Mouse (Mus musculus): ENCODE data around the gene Fam57a. TPM values are rescaled to one million over a fixed set of nuclear protein-coding genes. Genes with fewer than 3 reads are reported as not detected.

The Fam57a gene
- polyA plus RNA-seq, 1 experiment from 2014 or later = 24.0 TPM

DNA sequence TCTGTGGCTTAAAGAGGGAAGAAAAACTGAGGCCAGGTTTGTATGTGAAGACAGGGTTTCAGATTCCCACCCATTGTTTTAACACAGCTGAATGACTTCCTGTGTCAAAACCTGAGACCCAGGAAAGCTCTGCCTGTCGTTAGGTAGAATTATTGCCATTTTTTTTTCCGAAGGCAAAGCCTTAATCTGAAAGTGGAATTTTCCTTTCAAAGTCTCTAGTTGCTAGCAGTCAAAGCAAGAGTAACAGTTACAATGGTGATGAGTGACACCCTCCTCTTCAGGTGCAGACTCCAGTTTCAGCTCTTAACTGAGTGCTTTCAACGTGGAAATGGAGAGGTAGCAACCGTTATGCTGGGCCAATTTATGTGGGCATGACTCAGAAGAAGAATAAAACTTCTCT, 28.5 kb upstream of the Fam57a start:
- Histone ChIP-seq H3K27me3 (ENCODE audit: control insufficient read depth, insufficient read depth, low read length) (no peaks in the 10 kb centered on the region), H3K4me1 (ENCODE audit: control insufficient read depth, insufficient read depth, low read length) (peaks cover 20% of the 10 kb centered on the region), H3K27ac (ENCODE audit: low read length) (peak overlapping the region; percentile 25; the same call in 1 of the 2 replicates), H3K9me3 (replicated peaks; ENCODE audit: control insufficient read depth, low read length) (no peaks in the 10 kb centered on the region), H3K4me3 (ENCODE audit: low read length) (no peak overlapping the region), H3K36me3 (ENCODE audit: control insufficient read depth, insufficient read depth) (peaks cover 6% of the 10 kb centered on the region), H3K9ac (ENCODE audit: low read length) (no peak overlapping the region), H3K4me2 (ENCODE audit: low read depth, low read length) (no peak overlapping the region)
- ATAC-seq (replicated peaks; ENCODE audit: extremely low read depth, insufficient read depth, low FRiP score) = no peak
- 52% methylated on average over 4 of the region's 4 CpGs for WGBS

GRCm38 (mm10) chr11:76153236-76153951, 26.1 kb upstream of the Fam57a start:
- peaks cover 6% of the 10 kb centered on the region for H3K4me1 ChIP-seq (ENCODE audit: control insufficient read depth, insufficient read depth, low read length)
- no peak overlapping the region for H3K4me2 ChIP-seq (ENCODE audit: low read depth, low read length)
- no peaks in the 10 kb centered on the region for H3K27me3 ChIP-seq (ENCODE audit: control insufficient read depth, insufficient read depth, low read length)
- ATAC-seq (replicated peaks; ENCODE audit: extremely low read depth, insufficient read depth, low FRiP score) = no peak
- 83% methylated on average over 5 of the region's 5 CpGs for WGBS
- H3K27ac ChIP-seq (ENCODE audit: low read length) = no peak overlapping the region
- H3K9me3 ChIP-seq (replicated peaks; ENCODE audit: control insufficient read depth, low read length) = no peaks in the 10 kb centered on the region
- H3K4me3 ChIP-seq (ENCODE audit: low read length) = no peak overlapping the region
- H3K36me3 ChIP-seq (ENCODE audit: control insufficient read depth, insufficient read depth) = peaks cover 6% of the 10 kb centered on the region
- H3K9ac ChIP-seq (ENCODE audit: low read length) = no peak overlapping the region

DNA sequence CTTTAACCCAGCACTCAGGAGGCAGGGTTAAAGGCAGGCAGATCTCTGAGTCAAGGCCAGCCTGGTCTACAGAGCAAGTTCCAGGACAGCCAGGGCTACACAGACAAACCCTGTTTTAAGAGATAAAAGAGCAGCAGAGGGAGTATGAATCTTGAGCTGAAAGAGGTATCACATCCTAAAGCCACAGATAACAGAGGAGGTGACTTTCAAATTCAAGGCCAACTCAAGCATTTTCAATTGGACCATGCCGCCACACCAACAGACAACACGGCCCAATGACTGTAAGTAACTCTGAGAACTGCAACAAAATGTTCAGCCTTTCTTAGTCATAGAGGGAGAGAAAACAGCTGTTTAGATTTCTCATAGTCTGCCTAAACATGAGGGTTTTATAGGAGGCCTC, 25.3 kb upstream of the Fam57a start:
- no peaks in the 10 kb centered on the region for H3K4me1 ChIP-seq (ENCODE audit: control insufficient read depth, insufficient read depth, low read length)
- no peak overlapping the region for H3K27ac ChIP-seq (ENCODE audit: low read length)
- no peak overlapping the region for H3K4me2 ChIP-seq (ENCODE audit: low read depth, low read length)
- H3K4me3 ChIP-seq (ENCODE audit: low read length) = no peak overlapping the region
- no peak for ATAC-seq (replicated peaks; ENCODE audit: extremely low read depth, insufficient read depth, low FRiP score)
- WGBS = 89% methylated on average over 2 of the region's 2 CpGs
- H3K36me3 ChIP-seq (ENCODE audit: control insufficient read depth, insufficient read depth) = peaks cover 6% of the 10 kb centered on the region
- H3K9ac ChIP-seq (ENCODE audit: low read length) = no peak overlapping the region
- H3K9me3 ChIP-seq (replicated peaks; ENCODE audit: control insufficient read depth, low read length) = no peaks in the 10 kb centered on the region
- H3K27me3 ChIP-seq (ENCODE audit: control insufficient read depth, insufficient read depth, low read length) = no peaks in the 10 kb centered on the region

- H3K27me3 ChIP-seq (ENCODE audit: control insufficient read depth, insufficient read depth, low read length) = no peaks in the 10 kb centered on the region
- no peak for ATAC-seq (replicated peaks; ENCODE audit: extremely low read depth, insufficient read depth, low FRiP score)
- H3K9ac ChIP-seq (ENCODE audit: low read length) = no peak overlapping the region
- H3K4me3 ChIP-seq (ENCODE audit: low read length) = no peak overlapping the region
- 83% methylated on average over 2 of the region's 2 CpGs for WGBS
- H3K4me2 ChIP-seq (ENCODE audit: low read depth, low read length) = no peak overlapping the region
- peaks cover 6% of the 10 kb centered on the region for H3K36me3 ChIP-seq (ENCODE audit: control insufficient read depth, insufficient read depth)
- no peaks in the 10 kb centered on the region for H3K9me3 ChIP-seq (replicated peaks; ENCODE audit: control insufficient read depth, low read length)
- no peak overlapping the region for H3K27ac ChIP-seq (ENCODE audit: low read length)
- H3K4me1 ChIP-seq (ENCODE audit: control insufficient read depth, insufficient read depth, low read length) = no peaks in the 10 kb centered on the region
Measured at GRCm38 (mm10) chr11:76154861-76155260, 24.6 kb upstream of the Fam57a start.

DNA sequence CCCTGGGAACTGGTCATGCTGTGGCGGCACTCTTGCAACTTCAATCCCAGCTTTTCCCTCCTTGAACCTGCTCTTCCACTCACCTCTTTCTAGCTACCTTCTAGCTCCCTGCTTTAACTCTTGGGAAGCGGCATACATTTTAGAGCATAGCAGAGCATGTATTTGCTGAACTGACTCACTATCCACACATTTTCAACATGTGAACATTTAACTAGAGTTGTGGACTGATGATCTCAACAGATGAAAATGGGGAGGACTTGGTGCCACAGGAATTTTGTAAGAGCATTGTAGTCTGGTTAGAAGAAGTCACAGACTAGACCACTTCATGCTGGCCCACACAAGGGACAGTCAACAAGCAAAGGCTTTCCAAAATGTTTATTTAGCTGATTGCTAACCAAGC, 21.1 kb upstream of the Fam57a start:
- no peaks in the 10 kb centered on the region for H3K4me1 ChIP-seq (ENCODE audit: control insufficient read depth, insufficient read depth, low read length)
- WGBS = 90% methylated on average over 2 of the region's 2 CpGs

DNA sequence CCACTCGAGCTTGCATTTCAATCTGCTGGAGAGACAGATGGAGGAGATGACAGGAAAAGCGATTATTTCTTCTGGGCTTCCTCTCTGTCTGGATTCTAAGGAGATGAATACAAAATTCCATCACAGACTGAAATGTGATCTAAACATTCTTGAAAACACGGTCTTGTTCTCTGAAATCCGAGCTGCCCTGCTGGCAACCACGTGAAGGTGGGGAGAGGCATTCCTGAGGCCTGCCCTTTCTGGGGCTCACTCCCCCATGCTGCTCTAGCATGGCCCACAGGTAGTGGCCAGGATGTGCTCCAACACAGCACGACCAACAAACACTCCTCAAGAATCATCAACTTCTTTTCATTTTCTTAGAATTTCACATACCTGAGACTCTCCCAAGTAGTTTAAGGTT, 19.2 kb upstream of the Fam57a start:
- no peak overlapping the region for H3K27ac ChIP-seq (ENCODE audit: low read length)
- no peak overlapping the region for H3K4me2 ChIP-seq (ENCODE audit: low read depth, low read length)
- H3K4me3 ChIP-seq (ENCODE audit: low read length) = no peak overlapping the region
- H3K9ac ChIP-seq (ENCODE audit: low read length) = no peak overlapping the region
- H3K4me1 ChIP-seq (ENCODE audit: control insufficient read depth, insufficient read depth, low read length) = no peaks in the 10 kb centered on the region
- no peaks in the 10 kb centered on the region for H3K27me3 ChIP-seq (ENCODE audit: control insufficient read depth, insufficient read depth, low read length)
- 40% methylated on average over 6 of the region's 6 CpGs for WGBS
- peaks cover 10% of the 10 kb centered on the region; the same call in 1 of the 2 replicates for H3K36me3 ChIP-seq (ENCODE audit: control insufficient read depth, insufficient read depth)
- ATAC-seq (replicated peaks; ENCODE audit: extremely low read depth, insufficient read depth, low FRiP score) = no peak
- no peaks in the 10 kb centered on the region for H3K9me3 ChIP-seq (replicated peaks; ENCODE audit: control insufficient read depth, low read length)

More for the DNA sequence above, 21.1 kb upstream of the Fam57a start:
- Histone ChIP-seq H3K27ac (ENCODE audit: low read length) (no peak overlapping the region), H3K36me3 (ENCODE audit: control insufficient read depth, insufficient read depth) (peaks cover 16% of the 10 kb centered on the region), H3K9ac (ENCODE audit: low read length) (no peak overlapping the region), H3K9me3 (replicated peaks; ENCODE audit: control insufficient read depth, low read length) (no peaks in the 10 kb centered on the region), H3K4me3 (ENCODE audit: low read length) (no peak overlapping the region), H3K27me3 (ENCODE audit: control insufficient read depth, insufficient read depth, low read length) (no peaks in the 10 kb centered on the region), H3K4me2 (ENCODE audit: low read depth, low read length) (no peak overlapping the region)
- ATAC-seq (replicated peaks; ENCODE audit: extremely low read depth, insufficient read depth, low FRiP score) = no peak

GRCm38 (mm10) chr11:76166657-76167056, 12.8 kb upstream of the Fam57a start:
- no peaks in the 10 kb centered on the region for H3K27me3 ChIP-seq (ENCODE audit: control insufficient read depth, insufficient read depth, low read length)
- H3K9ac ChIP-seq (ENCODE audit: low read length) = no peak overlapping the region
- H3K27ac ChIP-seq (ENCODE audit: low read length) = no peak overlapping the region
- no peaks in the 10 kb centered on the region for H3K9me3 ChIP-seq (replicated peaks; ENCODE audit: control insufficient read depth, low read length)
- 0 out of 2 replicates have a peak, but pooled peaks cover 8% of the 10 kb centered on the region for H3K36me3 ChIP-seq (ENCODE audit: control insufficient read depth, insufficient read depth)
- peaks cover 2% of the 10 kb centered on the region; the same call in 1 of the 2 replicates for H3K4me1 ChIP-seq (ENCODE audit: control insufficient read depth, insufficient read depth, low read length)
- H3K4me2 ChIP-seq (ENCODE audit: low read depth, low read length) = no peak overlapping the region
- H3K4me3 ChIP-seq (ENCODE audit: low read length) = no peak overlapping the region
- 92% methylated on average over 4 of the region's 4 CpGs for WGBS
- ATAC-seq (replicated peaks; ENCODE audit: extremely low read depth, insufficient read depth, low FRiP score) = no peak

- 27% methylated on average over 5 of the region's 5 CpGs for WGBS
Measured at GRCm38 (mm10) chr11:76167079-76167765, 12.2 kb upstream of the Fam57a start.

DNA sequence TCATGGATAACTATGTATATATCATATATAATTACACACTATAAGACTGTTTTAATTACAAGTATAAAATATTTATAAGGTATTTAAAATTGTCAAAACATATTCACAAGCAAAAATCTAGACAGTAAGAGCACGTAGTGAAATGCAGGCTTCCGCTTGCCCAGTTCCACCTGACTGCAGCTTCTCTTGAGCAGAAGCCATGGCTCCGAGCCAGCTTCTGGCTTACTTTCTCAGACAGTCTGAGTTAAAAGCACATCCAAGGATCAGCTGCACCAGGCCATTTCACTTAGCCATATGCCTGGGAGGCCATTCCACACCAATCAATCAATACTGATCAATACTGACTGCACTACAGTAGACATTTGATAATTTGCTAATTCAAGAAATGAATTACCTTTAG, 10.5 kb upstream of the Fam57a start:
- no peak overlapping the region for H3K9ac ChIP-seq (ENCODE audit: low read length)
- no peak overlapping the region for H3K4me2 ChIP-seq (ENCODE audit: low read depth, low read length)
- no peak for ATAC-seq (replicated peaks; ENCODE audit: extremely low read depth, insufficient read depth, low FRiP score)
- WGBS = 70% methylated on average over 3 of the region's 3 CpGs
- no peaks in the 10 kb centered on the region for H3K27me3 ChIP-seq (ENCODE audit: control insufficient read depth, insufficient read depth, low read length)
- no peak overlapping the region for H3K4me3 ChIP-seq (ENCODE audit: low read length)
- H3K9me3 ChIP-seq (replicated peaks; ENCODE audit: control insufficient read depth, low read length) = no peaks in the 10 kb centered on the region
- H3K4me1 ChIP-seq (ENCODE audit: control insufficient read depth, insufficient read depth, low read length) = peaks cover 2% of the 10 kb centered on the region; the same call in 1 of the 2 replicates
- H3K36me3 ChIP-seq (ENCODE audit: control insufficient read depth, insufficient read depth) = no peaks in the 10 kb centered on the region; the same call in 1 of the 2 replicates
- H3K27ac ChIP-seq (ENCODE audit: low read length) = no peak overlapping the region

More at GRCm38 (mm10) chr11:76167079-76167765, 12.2 kb upstream of the Fam57a start:
- Histone ChIP-seq H3K4me2 (ENCODE audit: low read depth, low read length) (no peak overlapping the region), H3K27me3 (ENCODE audit: control insufficient read depth, insufficient read depth, low read length) (no peaks in the 10 kb centered on the region), H3K4me1 (ENCODE audit: control insufficient read depth, insufficient read depth, low read length) (peaks cover 2% of the 10 kb centered on the region; the same call in 1 of the 2 replicates), H3K36me3 (ENCODE audit: control insufficient read depth, insufficient read depth) (0 out of 2 replicates have a peak, but pooled peaks cover 8% of the 10 kb centered on the region), H3K27ac (ENCODE audit: low read length) (no peak overlapping the region), H3K9me3 (replicated peaks; ENCODE audit: control insufficient read depth, low read length) (no peaks in the 10 kb centered on the region), H3K9ac (ENCODE audit: low read length) (no peak overlapping the region), H3K4me3 (ENCODE audit: low read length) (no peak overlapping the region)
- no peak for ATAC-seq (replicated peaks; ENCODE audit: extremely low read depth, insufficient read depth, low FRiP score)

Measured in heart, embryonic 16.5 days (tissue).